Mouse (Mus musculus): Measurements from ENCODE around the gene Mthfd1.

The Mthfd1 gene

DNA sequence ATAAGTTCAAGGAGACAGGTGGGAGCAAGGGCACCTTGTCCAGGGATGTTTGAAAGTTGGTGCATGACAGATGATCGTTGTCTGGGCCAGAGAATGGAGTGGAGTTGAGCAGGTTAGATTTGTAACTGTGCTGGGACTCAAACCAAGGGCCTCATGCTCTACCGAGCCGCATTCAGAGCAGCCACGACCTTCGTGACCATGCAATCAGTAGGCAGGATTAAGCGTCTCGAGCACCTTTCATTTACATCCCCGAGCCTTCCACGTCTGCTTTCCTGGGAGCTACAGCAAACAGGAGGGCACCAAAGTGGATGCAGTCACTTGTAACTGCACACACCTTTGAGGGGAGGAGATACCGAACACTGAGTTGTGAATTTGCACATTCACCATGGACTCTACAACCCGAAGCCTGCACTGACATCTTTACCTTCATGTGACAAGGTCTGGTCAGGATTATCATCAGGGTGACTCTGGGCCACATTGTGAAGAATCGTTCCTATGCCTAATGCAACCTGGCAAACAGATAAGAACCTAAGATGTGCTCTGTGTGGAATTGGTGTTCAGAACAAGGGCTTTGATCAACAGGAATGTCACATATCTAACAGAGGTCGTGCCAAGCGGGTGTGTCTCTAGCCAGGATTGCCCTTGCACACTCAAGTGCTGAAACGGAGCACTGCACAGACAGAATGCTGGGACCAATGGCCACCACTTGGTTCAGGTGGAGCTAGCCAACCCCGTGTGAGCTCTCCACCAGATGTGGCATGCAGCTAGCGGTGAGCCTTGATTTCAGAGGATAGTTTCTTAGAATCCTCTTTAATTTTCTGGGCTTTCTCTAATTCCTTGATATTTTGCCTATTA is 81.2 kb downstream of the Mthfd1 start:
- in situ Hi-C loops (cut with MboI; ENCODE audit: low sequenced_read_pairs): loop anchor here (25.0 kb wide), 1 partner anchor 549 kb away; no protein-coding TSS in a partner anchor

- in situ Hi-C loops (cut with MboI; ENCODE audit: low sequenced_read_pairs): loop anchor here (10.0 to 25.0 kb wide), 2 partner anchors 134 to 554 kb away; no protein-coding TSS in a partner anchor
Observed at GRCm38 (mm10) chr12:76341080-76341479, 86.0 kb downstream of the Mthfd1 start.

DNA sequence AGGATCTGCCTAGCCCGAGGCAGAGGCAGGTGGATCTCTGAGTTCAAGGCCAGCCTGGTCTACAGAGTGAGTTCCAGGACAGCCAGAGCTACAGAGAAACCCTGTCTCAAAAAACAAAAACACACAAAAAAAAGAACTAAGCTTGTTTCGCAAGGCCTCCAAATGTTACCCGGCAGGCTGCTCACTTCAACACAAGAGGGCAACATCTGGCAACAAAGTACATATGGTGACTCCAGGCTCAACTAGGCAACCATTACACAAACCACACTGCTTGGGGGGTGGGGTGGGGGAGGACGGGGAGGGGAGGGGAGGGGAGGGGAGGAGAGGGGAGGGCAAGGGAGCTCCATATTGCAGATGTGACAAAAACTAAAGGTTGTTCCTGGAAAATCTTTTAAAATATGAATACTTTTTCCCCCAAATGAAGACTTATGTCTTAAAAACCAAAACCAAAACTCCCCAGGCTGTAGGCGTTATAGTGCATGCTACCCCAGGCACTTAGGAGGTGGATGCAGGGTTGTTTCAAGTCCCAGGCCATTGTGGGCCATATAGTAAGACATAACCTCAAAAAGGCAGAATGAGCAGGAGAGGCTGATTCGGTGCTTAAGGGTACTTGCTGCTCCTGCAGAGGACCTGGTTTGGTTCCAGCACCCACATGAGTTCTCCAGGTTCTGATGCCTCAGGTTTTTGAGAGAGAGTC is 90.8 kb downstream of the Mthfd1 start:
- in situ Hi-C loops (cut with MboI; ENCODE audit: low sequenced_read_pairs): loop anchor here (10.0 to 25.0 kb wide), 2 partner anchors 129 to 559 kb away; no protein-coding TSS in a partner anchor

- in situ Hi-C loops (cut with MboI; ENCODE audit: low sequenced_read_pairs): loop anchor here (10.0 to 25.0 kb wide), 2 partner anchors 125 to 562 kb away; no protein-coding TSS in a partner anchor
Observed at GRCm38 (mm10) chr12:76349680-76350220, 94.7 kb downstream of the Mthfd1 start.

- in situ Hi-C loops (cut with MboI; ENCODE audit: low sequenced_read_pairs): no loop called here
Observed at GRCm38 (mm10) chr12:76360868-76361267, 105.8 kb downstream of the Mthfd1 start.

DNA sequence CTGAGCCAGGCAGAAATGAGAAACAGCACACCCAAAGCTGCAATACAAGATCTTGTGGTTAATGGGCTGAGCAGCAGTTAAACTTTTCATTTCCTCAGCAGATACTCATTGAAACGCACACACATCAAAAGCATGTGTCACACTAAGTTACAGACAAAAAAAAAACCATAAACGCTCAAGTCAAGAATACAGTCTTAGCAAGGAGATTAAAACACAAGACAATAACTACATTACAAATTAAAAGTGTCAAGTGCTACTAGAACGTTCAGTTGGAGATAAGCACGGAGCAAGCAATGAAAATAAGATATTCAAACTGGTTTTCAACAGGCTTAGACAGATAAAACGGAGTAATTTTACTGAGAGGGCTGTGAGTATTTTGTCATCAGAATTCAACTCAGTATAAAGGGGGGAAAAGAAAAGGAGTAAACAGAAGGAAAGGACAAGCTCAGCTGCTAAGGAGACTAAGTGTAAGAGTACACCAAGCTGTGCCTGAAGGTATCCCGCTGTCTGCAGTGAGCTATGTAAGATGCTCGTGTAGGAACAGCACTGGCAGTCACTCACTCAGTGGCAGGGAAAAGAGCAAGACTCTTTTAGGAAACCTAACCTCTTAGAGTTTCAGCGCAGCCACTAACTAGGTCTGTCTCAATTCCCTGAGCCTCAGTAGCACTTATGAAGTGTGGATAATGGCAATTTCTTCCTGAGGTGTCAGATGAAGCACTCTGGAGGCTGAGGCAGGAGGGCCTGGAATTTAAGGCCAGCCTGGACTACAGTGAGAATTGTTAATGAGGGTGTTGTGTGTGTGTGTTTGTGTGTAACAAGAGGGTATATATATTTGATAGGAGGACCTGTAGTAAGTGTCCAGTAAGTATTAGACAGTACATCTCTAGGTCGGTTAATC is 106.6 kb downstream of the Mthfd1 start:
- in situ Hi-C loops (cut with MboI; ENCODE audit: low sequenced_read_pairs): no loop called here

GRCm38 (mm10) chr12:76362303-76362676 is 107.2 kb downstream of the Mthfd1 start:
- in situ Hi-C loops (cut with MboI; ENCODE audit: low sequenced_read_pairs): no loop called here

- in situ Hi-C loops (cut with MboI; ENCODE audit: low sequenced_read_pairs): no loop called here
Observed at GRCm38 (mm10) chr12:76366276-76366675, 111.2 kb downstream of the Mthfd1 start.

DNA sequence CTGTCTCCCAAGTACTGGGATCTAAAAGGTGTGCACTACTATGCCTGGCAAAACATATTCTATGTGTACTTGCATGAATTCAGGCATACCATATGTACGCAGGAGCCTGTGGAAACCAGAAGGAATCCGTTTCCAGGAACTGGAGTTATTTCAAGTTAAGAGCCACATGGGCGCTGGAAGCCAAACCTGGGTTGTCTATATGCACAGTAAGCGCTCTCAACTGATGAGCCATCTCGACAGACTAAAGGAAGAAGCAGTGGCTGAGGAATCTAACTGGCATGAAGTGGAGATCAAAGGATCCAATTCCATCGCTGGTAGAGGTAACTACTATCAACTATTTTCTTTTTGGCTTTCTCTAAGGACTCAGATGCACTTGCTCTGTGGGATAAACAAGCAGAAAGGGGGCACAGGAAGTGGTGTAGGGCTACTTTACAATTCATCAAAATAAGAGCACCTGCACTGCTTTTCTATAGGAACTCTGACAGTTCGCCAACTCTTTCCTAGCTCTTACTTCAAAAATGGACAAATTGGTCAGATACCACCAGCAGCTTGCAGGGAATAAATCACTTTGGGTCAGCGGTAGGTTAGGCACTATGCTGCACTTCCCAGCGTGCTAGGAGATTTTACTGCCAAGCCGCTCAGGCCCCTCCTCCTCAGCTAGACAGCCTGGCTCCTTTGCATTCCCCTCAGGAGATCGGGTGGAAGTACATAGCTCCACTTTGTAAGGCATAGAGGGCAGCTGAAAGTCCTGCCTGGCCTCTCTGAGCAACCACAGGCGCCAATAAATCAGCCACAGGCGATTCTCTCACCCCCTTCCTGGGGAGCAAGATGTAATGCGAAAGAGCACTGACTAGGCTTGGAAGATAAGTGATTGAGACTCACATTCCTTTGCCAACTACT is 112.2 kb downstream of the Mthfd1 start:
- in situ Hi-C loops (cut with MboI; ENCODE audit: low sequenced_read_pairs): no loop called here

DNA sequence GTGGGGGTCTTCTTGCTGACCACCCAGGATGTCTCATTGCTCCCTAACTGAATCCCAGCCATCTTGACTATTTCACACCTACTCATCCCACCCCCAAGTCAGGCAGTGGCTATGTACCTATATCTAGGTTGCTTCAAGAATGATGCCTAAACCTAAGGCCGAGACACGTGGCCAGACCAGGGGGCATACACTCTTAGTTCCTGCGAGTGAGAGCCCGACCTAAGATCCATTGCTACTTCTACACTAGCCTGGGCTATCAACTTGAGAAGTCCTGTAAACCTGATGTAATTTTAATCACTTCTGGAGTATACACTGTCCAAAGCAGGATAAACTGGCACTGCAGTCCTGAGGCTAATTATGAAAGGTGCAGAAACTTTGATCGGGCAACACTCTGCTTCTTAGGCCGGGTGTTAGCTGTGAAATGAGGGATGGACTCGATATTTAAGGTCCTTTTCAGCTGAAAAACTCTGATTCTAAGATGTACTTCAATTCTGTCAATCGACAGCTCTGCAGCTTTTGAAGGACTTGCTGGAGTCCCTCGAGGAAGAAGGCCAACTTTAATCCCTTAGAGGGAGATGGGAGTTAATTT is 113.2 kb downstream of the Mthfd1 start:
- in situ Hi-C loops (cut with MboI; ENCODE audit: low sequenced_read_pairs): no loop called here

DNA sequence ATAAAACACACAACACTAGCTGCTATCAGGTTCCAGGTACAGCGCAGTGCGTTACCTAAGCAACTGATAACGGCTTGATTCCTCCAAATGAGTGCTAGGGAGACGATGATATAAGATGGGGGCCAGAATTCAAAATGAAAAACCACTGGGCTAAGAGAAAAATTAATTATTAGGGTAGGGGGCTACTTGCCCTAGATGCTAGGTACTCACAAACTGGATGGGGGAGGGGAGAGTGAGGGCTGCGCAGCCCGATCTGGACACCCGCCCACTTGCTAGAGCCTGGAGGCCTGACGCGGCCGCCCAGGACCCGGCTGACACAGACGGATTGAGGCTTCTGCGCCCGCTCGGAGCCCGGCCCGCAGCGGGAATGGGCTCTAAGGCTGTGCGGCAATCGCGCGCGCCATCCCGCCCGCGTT is 113.7 kb downstream of the Mthfd1 start:
- in situ Hi-C loops (cut with MboI; ENCODE audit: low sequenced_read_pairs): no loop called here

All from CH12F3 (cell line).